Mouse (Mus musculus) thymus, postnatal 0 days (tissue): ENCODE data around the gene Brinp2. TPM values are rescaled to one million over a fixed set of nuclear protein-coding genes. Genes with fewer than 3 reads are reported as not detected.

Experiments used
- DNase-seq: peaks from one replicate; pipeline ENCODE4 v3.0.0-alpha.2; 2015; ENCODE audit warnings: low spot score
- polyA plus RNA-seq: library from polyadenylated mRNA; unstranded; fragments of >200 nt; fragmentation: Nextera tagmentation; extraction: Ambion mirVana; gene quantifications from 2 replicates; pipeline ENCODE4 v1.2.1, GENCODE M21; 2015

Brinp2 gene
- polyA plus RNA-seq, 1 experiment from 2014 or later: 0.57 TPM

- no peak for DNase-seq
These were observed 128.9 kb downstream of the Brinp2 start for GRCm38 (mm10) chr1:158227239-158227638.

- DNase-seq: no peak
These were observed 129.4 kb downstream of the Brinp2 start for GRCm38 (mm10) chr1:158226689-158227088.

- no peak for DNase-seq
These were observed 135.1 kb downstream of the Brinp2 start for GRCm38 (mm10) chr1:158221048-158221447.

GRCm38 (mm10) chr1:158220148-158220547 lies 136.0 kb downstream of the Brinp2 start:
- DNase-seq: no peak

- no peak for DNase-seq
These were observed 137.4 kb downstream of the Brinp2 start for GRCm38 (mm10) chr1:158218750-158219149.

GRCm38 (mm10) chr1:158218294-158218693 lies 137.8 kb downstream of the Brinp2 start:
- DNase-seq: no peak

GRCm38 (mm10) chr1:158215581-158215980 lies 140.5 kb downstream of the Brinp2 start:
- no peak for DNase-seq

GRCm38 (mm10) chr1:158214743-158215142 lies 141.4 kb downstream of the Brinp2 start:
- no peak for DNase-seq

GRCm38 (mm10) chr1:158213736-158214135 lies 142.4 kb downstream of the Brinp2 start:
- DNase-seq: no peak

GRCm38 (mm10) chr1:158207620-158208019 lies 148.5 kb downstream of the Brinp2 start:
- no peak for DNase-seq

- no peak for DNase-seq
These were observed 153.2 kb downstream of the Brinp2 start for GRCm38 (mm10) chr1:158202932-158203331.

Other genes starting within 250 kb of the Brinp2 start
- gene Astn1, start 5.9 kb upstream of the Brinp2 start, polyA plus RNA-seq: 0.06 and 0.07 TPM in 2 replicates